Mouse (Mus musculus) yolk sac, embryonic 10.5 days (tissue): ENCODE measurements at regions not wholly inside any gene's neighbourhood (a gene's known extent, or its start where the extent isn't known, plus 50 kb on each side); places are given as distances from the start of the nearest gene placed in this dataset.
"Not testable (repeated sequence)": the region's sequence is repeated elsewhere in the genome, so short reads cannot be mapped to it uniquely, and the experiment has no call there.

Experiments used
- DNase-seq: peaks from one replicate; pipeline ENCODE4 v3.0.0-alpha.2; 2017; ENCODE audit warnings: low spot score

GRCm38 (mm10) chr14:45806726-45807280, 148.9 kb upstream of the Ddhd1 start:
- DNase-seq: no peak

- DNase-seq: no peak
These were observed 149.8 kb upstream of the Ddhd1 start for GRCm38 (mm10) chr14:45807767-45808166.

GRCm38 (mm10) chr14:45809491-45809890, 151.5 kb upstream of the Ddhd1 start:
- no peak for DNase-seq

DNA sequence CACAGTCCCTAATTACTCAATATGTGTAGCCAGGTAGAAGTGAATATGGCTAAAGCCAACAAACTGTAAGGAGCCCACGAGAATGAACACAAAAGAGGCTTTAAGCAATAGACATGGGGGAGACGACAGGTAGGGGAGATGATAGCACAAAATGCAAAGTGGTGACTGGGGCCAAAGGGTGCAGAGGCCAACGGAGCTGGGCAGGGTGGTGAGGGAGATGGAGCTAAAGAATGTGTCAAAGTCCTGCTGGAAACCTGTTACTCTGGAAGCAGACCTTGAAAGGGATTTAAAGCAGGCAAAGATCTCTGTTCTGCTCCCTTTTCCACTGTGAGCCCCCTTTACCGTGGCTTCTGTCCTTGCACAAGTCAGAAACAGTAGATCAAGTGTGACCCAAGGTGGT, 152.2 kb upstream of the Ddhd1 start:
- peak; percentile 10 for DNase-seq

DNA sequence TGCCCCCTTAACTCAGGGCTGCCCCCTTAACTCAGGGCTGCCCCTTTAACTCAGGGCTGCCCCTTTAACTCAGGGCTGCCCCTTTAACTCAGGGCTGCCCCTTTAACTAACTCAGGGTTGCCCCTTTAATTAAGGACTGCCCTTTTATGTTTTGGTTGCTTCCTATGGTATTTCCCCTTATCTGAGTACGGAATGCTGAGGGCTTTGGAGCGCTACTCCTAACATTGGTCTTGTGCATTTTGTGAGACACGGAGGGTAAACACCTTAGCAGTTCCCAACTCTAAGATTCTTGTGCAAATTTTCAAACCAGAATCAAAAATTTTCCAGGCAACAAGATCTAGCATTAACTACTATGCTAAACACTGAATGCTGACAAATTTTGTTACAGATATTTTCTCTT, 152.7 kb upstream of the Ddhd1 start:
- DNase-seq: no peak

GRCm38 (mm10) chr14:45815598-45815997, 157.7 kb upstream of the Ddhd1 start:
- DNase-seq: no peak

GRCm38 (mm10) chr14:45816611-45817010, 158.7 kb upstream of the Ddhd1 start:
- DNase-seq: not testable (repeated sequence)

GRCm38 (mm10) chr14:45817756-45818155, 159.8 kb upstream of the Ddhd1 start:
- no peak for DNase-seq

GRCm38 (mm10) chr14:45824601-45825000, 166.7 kb upstream of the Ddhd1 start:
- DNase-seq: no peak

GRCm38 (mm10) chr14:45826023-45826422, 168.1 kb upstream of the Ddhd1 start:
- DNase-seq: no peak

- no peak for DNase-seq
These were observed 169.2 kb upstream of the Ddhd1 start for GRCm38 (mm10) chr14:45827096-45827495.

DNA sequence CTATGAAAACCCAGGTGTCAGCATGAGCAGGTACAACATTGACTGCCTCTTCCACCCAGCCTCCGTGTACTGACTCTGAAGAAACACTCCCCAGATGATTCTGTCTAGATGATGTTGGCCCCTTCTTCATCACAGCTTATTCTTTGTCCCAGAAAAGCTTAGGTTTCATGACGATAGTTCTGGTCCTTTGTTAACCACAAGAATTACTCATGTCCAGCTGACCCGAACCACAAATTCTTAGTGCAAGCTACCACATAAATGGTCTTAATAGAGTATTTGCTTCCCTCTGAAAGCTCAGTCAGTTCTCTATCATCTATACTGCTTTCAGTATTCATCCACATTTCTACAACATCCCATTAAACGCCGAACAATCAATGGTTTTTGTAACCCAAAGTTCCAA, 172.5 kb upstream of the Ddhd1 start:
- DNase-seq: no peak

- DNase-seq: no peak
These were observed 179.1 kb upstream of the Ddhd1 start for GRCm38 (mm10) chr14:45837039-45837438.

- no peak for DNase-seq
These were observed 185.9 kb upstream of the Ddhd1 start for GRCm38 (mm10) chr14:45843829-45844228.

- DNase-seq: no peak
These were observed 192.6 kb upstream of the Ddhd1 start for GRCm38 (mm10) chr14:45850588-45850987.

- peak; percentile 14 for DNase-seq
These were observed 220.5 kb upstream of the Ddhd1 start for GRCm38 (mm10) chr14:45878428-45878827.

- DNase-seq: no peak
These were observed 262.8 kb upstream of the Ddhd1 start for GRCm38 (mm10) chr14:45920783-45921182.

GRCm38 (mm10) chr14:45943581-45943980, 285.6 kb upstream of the Ddhd1 start:
- no peak for DNase-seq

DNA sequence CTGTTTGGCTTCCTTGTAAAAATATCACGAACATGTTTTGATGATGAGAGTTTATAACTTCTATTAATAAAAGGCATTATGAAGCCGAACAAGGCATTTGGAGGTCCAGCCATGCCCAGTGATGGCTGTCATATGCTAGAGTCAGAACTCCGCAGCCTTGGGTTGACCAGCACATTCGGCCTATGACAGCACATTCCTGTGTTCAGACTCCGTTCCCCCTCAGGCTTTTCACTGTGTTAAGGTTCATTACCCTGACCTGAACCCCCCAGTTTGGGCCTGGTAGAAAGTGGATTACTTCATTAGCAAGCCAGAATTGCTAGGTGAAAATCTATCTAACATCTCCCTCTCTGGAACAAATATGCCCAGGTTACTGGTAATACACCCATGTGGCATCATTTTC, 286.2 kb upstream of the Ddhd1 start:
- DNase-seq: no peak

DNA sequence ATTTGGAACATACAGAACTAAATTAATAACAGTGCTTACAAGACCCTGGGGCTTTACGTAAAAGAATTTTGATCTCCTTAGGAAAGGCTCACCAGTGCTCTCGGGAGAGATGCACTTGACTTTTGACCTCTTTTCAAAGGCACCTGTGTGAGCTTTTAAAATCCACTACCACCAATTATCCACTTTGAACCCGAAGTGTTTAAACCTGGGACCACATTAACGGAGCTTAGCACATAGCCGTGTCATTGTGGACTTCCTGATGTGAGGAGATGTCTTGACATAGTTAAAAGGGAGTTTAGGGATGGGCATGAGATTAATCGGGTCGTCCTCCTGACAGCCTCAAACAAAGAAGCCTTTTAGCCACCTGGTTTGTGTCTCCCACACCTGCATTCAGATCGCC, 286.6 kb upstream of the Ddhd1 start:
- no peak for DNase-seq

- peak; percentile 20 for DNase-seq
These were observed 298.7 kb upstream of the Ddhd1 start for GRCm38 (mm10) chr14:45956624-45957023.

DNA sequence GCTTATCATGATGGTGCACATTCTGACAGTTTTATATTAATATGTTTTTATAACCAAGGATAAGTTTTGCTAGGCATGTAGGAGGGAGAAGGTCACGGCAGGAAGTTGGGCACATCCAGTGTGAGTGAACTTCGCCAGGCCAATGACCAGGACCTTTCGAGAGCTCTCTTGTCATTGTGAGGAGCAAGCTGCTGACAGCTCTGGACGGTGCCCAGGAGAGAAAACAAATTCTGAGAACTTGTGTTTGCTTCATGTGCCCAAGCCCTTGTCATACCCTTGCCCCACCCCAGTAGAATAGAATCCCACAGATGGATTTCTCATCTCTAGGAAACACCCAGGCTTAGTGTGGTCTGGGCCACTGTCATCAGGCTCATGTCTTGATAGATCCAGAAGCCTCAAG, 304.5 kb upstream of the Ddhd1 start:
- no peak for DNase-seq

- no peak for DNase-seq
These were observed 306.1 kb upstream of the Ddhd1 start for GRCm38 (mm10) chr14:45964043-45964442.

DNA sequence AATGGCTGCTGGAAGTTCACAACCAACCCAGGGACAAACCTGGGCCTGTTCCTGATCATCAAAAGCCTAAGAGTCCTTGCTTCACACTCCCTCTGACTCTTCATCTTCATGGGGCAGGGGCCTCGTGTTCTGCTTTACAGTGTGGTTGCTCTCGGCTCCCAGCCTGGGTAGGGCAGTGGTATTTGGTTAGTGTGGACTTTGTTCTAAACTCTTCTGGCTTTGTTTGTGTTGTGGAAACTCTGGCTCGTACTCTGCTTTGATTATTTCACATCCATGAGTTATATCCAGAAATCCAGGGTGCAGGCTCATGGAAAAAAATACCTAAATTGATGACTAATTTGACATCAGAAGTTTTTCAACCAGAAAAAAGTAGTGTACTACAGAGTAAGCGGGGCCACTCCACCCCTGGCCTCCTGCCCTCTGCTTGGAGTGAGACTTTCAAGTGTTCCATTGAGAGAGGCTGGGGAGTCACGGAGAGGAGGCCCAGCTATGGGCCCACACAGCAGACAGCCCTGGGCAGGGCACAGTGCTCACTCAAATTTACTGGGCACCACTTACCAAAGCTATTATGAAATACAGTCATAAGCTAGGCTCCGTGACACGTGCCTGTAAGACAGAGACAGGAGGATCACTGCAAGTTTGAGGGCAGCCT, 325.4 kb upstream of the Ddhd1 start:
- DNase-seq: peak; percentile 32
